Mouse (Mus musculus) stomach, postnatal 0 days (tissue): ENCODE measurements at regions not wholly inside any gene's neighbourhood (a gene's known extent, or its start where the extent isn't known, plus 50 kb on each side); places are given as distances from the start of the nearest gene placed in this dataset.
A peak's percentile ranks its signal among the peaks of the same experiment; 100 is the strongest.
"Not testable (repeated sequence)": the region's sequence is repeated elsewhere in the genome, so short reads cannot be mapped to it uniquely, and the experiment has no call there.

Source experiments
- ATAC-seq: fragments of 200-750 bp; cut with Nextera tagmentation; 2 replicates; pipeline ENCODE4 v1.8.0; 2017; ENCODE audit not compliant: low FRiP score, low TSS enrichment
- DNase-seq: peaks from one replicate; pipeline ENCODE4 v3.0.0-alpha.2; 2016; ENCODE audit warnings: low spot score
- H3K27ac ChIP-seq: fragments of 300-500 bp; sonication (generic); replicated peaks from 2 replicates; pipeline ENCODE4 v1.5.1; 2014; ENCODE audit warnings: mild to moderate bottlenecking, control low read depth
- H3K27me3 ChIP-seq: fragments of 300-500 bp; sonication (generic); 2 replicates; pipeline ENCODE4 v1.6.1; 2014; ENCODE audit warnings: low read length; ENCODE audit not compliant: control insufficient read depth, insufficient read depth
- H3K36me3 ChIP-seq: fragments of 300-500 bp; sonication (generic); 2 replicates; pipeline ENCODE4 v1.6.1; 2014; ENCODE audit warnings: low read length, mixed read lengths; ENCODE audit not compliant: control insufficient read depth, insufficient read depth
- H3K4me1 ChIP-seq: fragments of 300-500 bp; sonication (generic); replicated peaks from 2 replicates; pipeline ENCODE4 v1.6.1; 2014; ENCODE audit warnings: antibody characterized with exemption; ENCODE audit not compliant: control insufficient read depth, insufficient read depth
- H3K4me2 ChIP-seq: fragments of 300-500 bp; sonication (generic); replicated peaks from 2 replicates; pipeline ENCODE4 v1.6.1; 2014; ENCODE audit warnings: low read depth, mild to moderate bottlenecking, control low read depth, moderate library complexity
- H3K4me3 ChIP-seq: fragments of 300-500 bp; sonication (generic); 2 replicates; pipeline ENCODE4 v1.5.1; 2014; ENCODE audit warnings: low read depth, low read length, control low read depth
- H3K9ac ChIP-seq: fragments of 300-500 bp; sonication (generic); 2 replicates; pipeline ENCODE4 v1.6.1; 2014; ENCODE audit warnings: mild to moderate bottlenecking, low read length, control low read depth, mixed read lengths
- H3K9me3 ChIP-seq: fragments of 300-500 bp; sonication (generic); 2 replicates; pipeline ENCODE4 v1.6.1; 2016; ENCODE audit warnings: low read length; ENCODE audit not compliant: control insufficient read depth
- CTCF ChIP-seq: IDR thresholded peaks from 2 replicates; pipeline ENCODE4 v1.5.1; 2016; ENCODE audit warnings: antibody characterized with exemption, low read depth, mild to moderate bottlenecking, moderate library complexity
- EP300 ChIP-seq: optimal IDR thresholded peaks from 2 replicates; pipeline ENCODE3; 2016; ENCODE audit warnings: antibody characterized with exemption
- WGBS: fragments of 180-500 bp; shearing (Covaris S2); extraction: QIAGEN DNeasy Blood & Tissue Kit; methylation state at CpG from one replicate; pipeline ENCODE4 v1.1.7; 2014; 5-methylcytosine and 5-hydroxymethylcytosine counted together

- Histone ChIP-seq H3K36me3 (no peaks in the 10 kb centered on the region), H3K4me1 (no peaks in the 10 kb centered on the region), H3K4me2 (no peak overlapping the region), H3K9ac (no peak overlapping the region), H3K9me3 (no peaks in the 10 kb centered on the region), H3K27ac (peak overlapping the region; percentile 65), H3K27me3 (no peaks in the 10 kb centered on the region), H3K4me3 (no peak overlapping the region)
- ATAC-seq (peak; percentile 87), DNase-seq (peak; percentile 44)
- no peak for TF ChIP-seq EP300
- TF ChIP-seq CTCF: no peak
- WGBS: 63% methylated on average over 6 of the region's 6 CpGs
Measured at GRCm38 (mm10) chr1:164521371-164522130, 63.4 kb upstream of the Atp1b1 start.

GRCm38 (mm10) chr1:164518866-164519265 lies 60.7 kb upstream of the Atp1b1 start:
- no peaks in the 10 kb centered on the region for H3K9me3 ChIP-seq
- no peaks in the 10 kb centered on the region for H3K4me1 ChIP-seq
- 96% methylated on average over 3 of the region's 3 CpGs for WGBS
- DNase-seq (no peak), ATAC-seq (no peak)
- no peak overlapping the region for H3K4me2 ChIP-seq
- TF ChIP-seq EP300 (no peak), CTCF (no peak)
- no peak overlapping the region for H3K4me3 ChIP-seq
- no peaks in the 10 kb centered on the region for H3K36me3 ChIP-seq
- H3K27me3 ChIP-seq: no peaks in the 10 kb centered on the region
- H3K9ac ChIP-seq: no peak overlapping the region
- no peak overlapping the region for H3K27ac ChIP-seq

GRCm38 (mm10) chr1:164518308-164518707 lies 60.2 kb upstream of the Atp1b1 start:
- Histone ChIP-seq H3K4me2 (no peak overlapping the region), H3K27me3 (no peaks in the 10 kb centered on the region), H3K4me1 (no peaks in the 10 kb centered on the region), H3K36me3 (no peaks in the 10 kb centered on the region), H3K9me3 (no peaks in the 10 kb centered on the region), H3K4me3 (no peak overlapping the region), H3K27ac (no peak overlapping the region), H3K9ac (no peak overlapping the region)
- DNase-seq (no peak), ATAC-seq (no peak)
- TF ChIP-seq CTCF (no peak), EP300 (no peak)
- WGBS: 83% methylated on average over 4 of the region's 4 CpGs

- not testable (repeated sequence) for H3K9me3 ChIP-seq, H3K27ac ChIP-seq, H3K9ac ChIP-seq, ATAC-seq, H3K36me3 ChIP-seq, H3K4me1 ChIP-seq, H3K4me2 ChIP-seq, DNase-seq, H3K27me3 ChIP-seq, H3K4me3 ChIP-seq
- WGBS: 83% methylated on average over 2 of the region's 2 CpGs
Measured at GRCm38 (mm10) chr1:164517362-164517761, 59.2 kb upstream of the Atp1b1 start.

GRCm38 (mm10) chr1:164511628-164512385 lies 53.7 kb upstream of the Atp1b1 start:
- no peak overlapping the region for H3K27ac ChIP-seq
- TF ChIP-seq EP300 (no peak), CTCF (no peak)
- WGBS: 72% methylated on average over 7 of the region's 7 CpGs

GRCm38 (mm10) chr1:164509226-164509625 lies 51.1 kb upstream of the Atp1b1 start:
- Histone ChIP-seq H3K4me2 (no peak overlapping the region), H3K4me3 (no peak overlapping the region), H3K4me1 (no peaks in the 10 kb centered on the region), H3K27me3 (no peaks in the 10 kb centered on the region), H3K9ac (no peak overlapping the region), H3K36me3 (no peaks in the 10 kb centered on the region), H3K27ac (no peak overlapping the region), H3K9me3 (no peaks in the 10 kb centered on the region)
- DNase-seq (no peak), ATAC-seq (no peak)
- WGBS: 86% methylated on average over 1 of the region's 1 CpGs
- TF ChIP-seq EP300: no peak
- no peak for TF ChIP-seq CTCF

More at GRCm38 (mm10) chr1:164511628-164512385, 53.7 kb upstream of the Atp1b1 start:
- DNase-seq (peak; percentile 57), ATAC-seq (peak; percentile 88)
- H3K4me2 ChIP-seq: no peak overlapping the region
- H3K36me3 ChIP-seq: no peaks in the 10 kb centered on the region
- no peaks in the 10 kb centered on the region for H3K9me3 ChIP-seq
- H3K4me1 ChIP-seq: no peaks in the 10 kb centered on the region
- H3K9ac ChIP-seq: no peak overlapping the region
- H3K27me3 ChIP-seq: no peaks in the 10 kb centered on the region
- no peak overlapping the region for H3K4me3 ChIP-seq
